Mouse (Mus musculus) heart, postnatal 14 days (tissue): ENCODE data around the gene Mocs1. TPM values are rescaled to one million over a fixed set of nuclear protein-coding genes. Genes with fewer than 3 reads are reported as not detected.

Source experiments
- DNase-seq, 2 experiments: peaks; one replicate each; pipeline ENCODE4 v3.0.0; 2021 to 2022
- intact Hi-C: fragments of 180-260 bp; cut with DNase I; formaldehyde crosslinking; loops from one replicate; pipeline ENCODE4 v1.15.1; 2025
- long read RNA-seq, 2 experiments: library from polyadenylated mRNA; stranded (forward); transcript quantifications; one replicate each; pipeline ENCODE4 v2.0.0; 2021
- total RNA-seq, 2 experiments: library from RNA; stranded (reverse); gene quantifications; 2 replicates each; pipeline ENCODE4 v1.2.3; 2021

Mocs1 gene
- 10 to 100 TPM; 21.8 to 25.1 TPM for total RNA-seq
- long read RNA-seq, experiment 1, partial matches to known transcripts, result 0 of 1 reads
- long read RNA-seq, experiment 1, other reads (novel, unspliced or antisense), result 1 of 1 reads
- long read RNA-seq, experiment 2, partial matches to known transcripts, result 1 of 3 reads
- long read RNA-seq, experiment 2, other reads (novel, unspliced or antisense), result 2 of 3 reads

DNA sequence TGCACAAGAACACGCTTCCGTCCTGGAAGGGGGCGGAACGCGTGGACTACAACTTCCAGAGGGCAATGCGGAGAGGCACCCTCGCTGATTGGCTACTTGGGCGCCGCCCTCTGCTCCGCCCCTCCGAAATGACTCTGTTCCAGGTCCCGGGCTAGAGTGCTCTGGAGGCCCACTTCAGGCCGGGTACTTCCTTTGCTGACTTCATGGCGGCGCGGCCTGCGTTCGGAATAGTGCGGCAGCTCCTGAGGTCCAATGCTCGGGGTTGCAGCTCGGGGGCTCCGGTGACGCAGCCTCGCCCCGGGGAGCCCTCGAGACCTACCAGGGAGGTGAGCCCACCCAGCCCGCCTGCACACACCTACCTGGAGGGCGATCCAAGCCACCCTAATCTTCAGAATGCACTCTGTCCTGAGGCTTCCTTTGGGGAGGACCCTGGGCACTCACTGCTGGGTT, at the start of gene Mocs1:
TSS of gene Mocs1 (plus strand) at position 124 of the 450 bp plus-strand sequence.
- DNase-seq, result peak; percentile 93 to 96
- intact Hi-C loops, result no loop called here

- intact Hi-C loops, result no loop called here
Observed at GRCm38 (mm10) chr17:49379645-49380044, 48.5 kb upstream of the Mocs1 start.

GRCm38 (mm10) chr17:49384217-49384943, 43.8 kb upstream of the Mocs1 start:
- intact Hi-C loops, result no loop called here
- no peak for DNase-seq

More at GRCm38 (mm10) chr17:49379645-49380044, 48.5 kb upstream of the Mocs1 start:
- DNase-seq, result no peak

DNA sequence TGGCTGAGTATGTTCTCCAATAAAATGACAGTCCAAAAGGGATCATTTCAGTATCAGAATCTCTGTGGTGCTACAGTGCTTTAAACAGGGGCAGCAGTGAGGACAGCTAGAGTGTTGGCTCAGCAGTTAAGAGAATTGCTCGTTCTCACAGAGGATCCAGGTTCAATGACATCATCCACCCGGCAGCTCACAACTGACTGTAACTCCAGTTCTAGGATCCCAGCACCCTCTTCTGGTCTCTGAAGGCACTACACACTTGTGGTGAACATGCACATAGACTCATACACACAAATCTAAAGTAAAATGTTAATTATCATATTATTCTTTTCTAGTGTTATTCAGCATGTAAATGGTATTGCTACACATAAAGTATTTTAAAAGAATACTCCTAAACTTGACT, 40.4 kb upstream of the Mocs1 start:
- no peak for DNase-seq
- intact Hi-C loops, result no loop called here

GRCm38 (mm10) chr17:49392751-49393150, 35.4 kb upstream of the Mocs1 start:
- intact Hi-C loops, result no loop called here

GRCm38 (mm10) chr17:49394836-49395235, 33.3 kb upstream of the Mocs1 start:
- intact Hi-C loops, result no loop called here
- peak in 1 of 2 experiments; percentile 3 for DNase-seq

More at GRCm38 (mm10) chr17:49392751-49393150, 35.4 kb upstream of the Mocs1 start:
- no peak for DNase-seq

DNA sequence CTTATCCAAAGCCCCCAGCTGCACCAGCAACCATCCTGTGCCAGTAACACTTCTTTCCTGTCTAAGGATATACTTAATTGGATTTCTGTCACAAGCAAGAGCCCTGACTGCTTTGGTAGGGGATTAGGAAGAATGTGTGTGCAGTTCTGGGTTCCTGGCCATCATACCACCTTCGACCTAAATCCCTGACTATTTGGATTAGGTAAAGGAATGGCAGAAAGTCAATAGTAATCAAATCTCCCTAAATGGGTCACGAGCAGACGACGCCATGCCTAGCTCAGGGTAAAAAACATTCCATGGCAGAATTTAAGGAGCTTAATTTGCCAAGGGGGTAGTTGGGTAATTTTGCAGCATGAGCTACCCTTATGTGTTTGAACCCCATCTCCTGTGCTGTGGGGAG, 28.6 kb upstream of the Mocs1 start:
- DNase-seq, result no peak
- intact Hi-C loops, result loop anchor here (1.0 to 10.0 kb wide), 4 partner anchors 133 to 935 kb away; no protein-coding TSS in a partner anchor

DNA sequence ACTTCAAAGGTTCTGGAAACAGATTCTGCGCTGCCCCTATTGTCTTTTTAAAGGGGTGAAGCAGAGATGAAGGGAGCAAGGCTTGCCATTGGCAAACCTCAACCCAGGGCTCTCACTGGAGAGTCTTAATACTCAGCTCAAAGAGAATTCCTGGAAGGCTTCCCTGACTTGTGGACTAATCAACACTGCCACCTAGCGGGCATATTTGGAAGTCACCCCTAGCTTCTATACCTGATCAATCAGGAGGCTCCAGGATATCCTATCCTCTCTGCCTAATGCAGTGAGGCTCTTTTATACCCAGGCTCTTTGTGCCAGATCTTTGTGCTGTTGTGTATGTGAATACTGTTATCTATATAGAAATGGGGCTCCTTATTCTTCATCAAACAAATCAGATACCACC, 28.0 kb upstream of the Mocs1 start:
- DNase-seq, result peak; percentile 71 to 82
- intact Hi-C loops, result loop anchor here (1.0 to 10.0 kb wide), 4 partner anchors 134 to 935 kb away; no protein-coding TSS in a partner anchor

- intact Hi-C loops, result loop anchor here (10.0 kb wide), 2 partner anchors 218 to 938 kb away; no protein-coding TSS in a partner anchor
- no peak for DNase-seq
Observed at GRCm38 (mm10) chr17:49403151-49403550, 25.0 kb upstream of the Mocs1 start.

DNA sequence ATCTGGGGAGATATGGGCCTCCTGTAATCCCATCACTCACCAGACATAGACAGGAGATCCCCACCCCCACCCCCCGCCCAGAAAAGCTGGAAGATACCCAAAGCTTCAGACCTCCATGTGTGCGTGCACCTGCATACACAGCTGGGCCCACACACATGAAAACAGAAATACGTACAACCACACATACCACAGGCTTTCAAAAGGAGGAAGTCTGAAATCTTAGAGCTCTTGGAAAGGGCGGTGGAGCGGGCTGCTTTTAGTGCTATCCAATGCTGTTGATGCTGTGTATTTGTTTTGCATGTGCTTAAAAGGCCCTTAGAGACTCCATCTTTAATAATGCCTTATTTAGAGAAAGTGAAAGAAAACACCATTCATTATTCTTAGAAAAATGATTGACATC, 22.2 kb upstream of the Mocs1 start:
- intact Hi-C loops, result loop anchor here (10.0 kb wide), 2 partner anchors 221 to 941 kb away; no protein-coding TSS in a partner anchor

GRCm38 (mm10) chr17:49412974-49413373, 15.2 kb upstream of the Mocs1 start:
- intact Hi-C loops, result no loop called here
- DNase-seq, result no peak

More for the DNA sequence above, 22.2 kb upstream of the Mocs1 start:
- DNase-seq, result no peak

DNA sequence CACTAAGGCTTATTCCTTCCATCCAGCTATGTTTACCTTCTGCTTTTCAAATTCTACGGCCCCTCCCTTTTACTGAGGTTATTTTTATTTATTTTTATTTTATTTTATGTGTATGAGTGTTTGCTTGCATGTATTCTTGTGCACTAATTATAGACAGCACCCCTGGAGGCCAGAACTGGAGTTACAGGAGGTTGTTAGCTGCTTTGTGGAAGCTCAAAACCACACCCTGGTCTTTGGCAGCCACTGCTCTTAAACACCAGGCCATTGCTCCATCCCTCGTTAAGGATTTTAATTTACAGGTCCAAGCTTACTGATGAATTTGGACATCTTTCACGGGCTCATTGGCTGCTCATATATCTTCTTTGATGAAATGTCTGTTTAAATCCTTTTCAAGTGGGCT, 14.6 kb upstream of the Mocs1 start:
- intact Hi-C loops, result no loop called here
- DNase-seq, result no peak

DNA sequence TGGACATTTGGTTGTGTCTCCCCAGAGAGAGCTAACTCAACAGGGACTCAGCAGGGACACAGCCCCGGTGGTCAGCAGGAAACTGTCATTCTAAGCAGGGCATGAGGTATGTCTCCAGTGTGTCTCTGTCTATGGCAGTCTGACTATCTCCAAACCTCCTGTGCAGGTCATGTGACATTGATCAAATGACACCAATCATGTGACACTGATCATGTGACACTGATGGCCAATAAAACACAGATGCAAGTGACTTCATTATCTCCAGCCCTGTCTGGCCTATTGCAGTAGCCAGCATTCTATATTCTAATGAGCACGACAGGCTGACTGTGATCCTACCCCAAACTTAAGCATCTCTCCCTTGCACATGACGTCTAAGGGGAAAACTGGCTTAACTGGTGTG, 11.9 kb upstream of the Mocs1 start:
- intact Hi-C loops, result no loop called here
- DNase-seq, result no peak

DNA sequence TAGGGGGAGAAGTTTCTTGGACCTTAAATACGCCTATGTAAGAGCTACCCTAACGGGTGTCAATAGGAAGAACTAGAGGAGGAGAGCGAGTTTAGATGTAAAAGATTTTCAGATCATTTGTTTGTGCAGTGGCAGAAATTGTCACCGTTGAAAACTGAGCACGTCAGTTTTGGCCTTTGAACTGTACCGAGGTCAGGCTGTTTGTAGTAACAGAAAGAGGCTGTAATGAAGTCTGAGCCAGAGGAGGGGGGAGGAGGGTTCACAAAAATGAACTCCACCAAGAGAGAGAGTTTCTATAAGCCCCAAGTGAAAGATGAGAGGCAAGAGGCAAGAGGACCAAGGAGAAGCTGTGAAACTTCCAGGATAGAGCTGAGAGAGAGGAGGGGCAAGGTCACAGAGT, 8.3 kb upstream of the Mocs1 start:
- intact Hi-C loops, result no loop called here
- no peak for DNase-seq

GRCm38 (mm10) chr17:49422286-49423066, 5.7 kb upstream of the Mocs1 start:
- intact Hi-C loops, result no loop called here
- DNase-seq, result no peak

GRCm38 (mm10) chr17:49423067-49423325, 5.2 kb upstream of the Mocs1 start:
- intact Hi-C loops, result no loop called here
- DNase-seq, result no peak

DNA sequence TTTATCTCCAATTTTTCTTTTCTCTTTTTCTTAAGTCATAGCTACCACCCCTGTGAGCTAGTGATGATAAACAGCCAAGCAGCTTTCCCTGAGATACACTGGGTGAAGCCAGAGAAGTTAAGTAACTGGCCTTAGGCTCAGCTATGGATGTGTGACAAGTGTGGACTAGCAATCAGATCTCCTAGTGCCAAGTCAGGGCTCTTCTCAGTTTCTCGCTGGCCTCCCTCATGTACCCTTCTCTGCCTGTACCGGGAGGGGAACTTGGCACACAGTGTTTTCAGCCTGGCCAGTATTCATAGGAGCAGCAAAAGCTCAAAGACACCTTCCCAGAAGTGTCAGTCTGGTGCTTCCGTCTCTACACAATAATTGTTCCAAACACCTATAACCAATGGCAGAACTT, 4.3 kb upstream of the Mocs1 start:
- no peak for DNase-seq
- intact Hi-C loops, result no loop called here

DNA sequence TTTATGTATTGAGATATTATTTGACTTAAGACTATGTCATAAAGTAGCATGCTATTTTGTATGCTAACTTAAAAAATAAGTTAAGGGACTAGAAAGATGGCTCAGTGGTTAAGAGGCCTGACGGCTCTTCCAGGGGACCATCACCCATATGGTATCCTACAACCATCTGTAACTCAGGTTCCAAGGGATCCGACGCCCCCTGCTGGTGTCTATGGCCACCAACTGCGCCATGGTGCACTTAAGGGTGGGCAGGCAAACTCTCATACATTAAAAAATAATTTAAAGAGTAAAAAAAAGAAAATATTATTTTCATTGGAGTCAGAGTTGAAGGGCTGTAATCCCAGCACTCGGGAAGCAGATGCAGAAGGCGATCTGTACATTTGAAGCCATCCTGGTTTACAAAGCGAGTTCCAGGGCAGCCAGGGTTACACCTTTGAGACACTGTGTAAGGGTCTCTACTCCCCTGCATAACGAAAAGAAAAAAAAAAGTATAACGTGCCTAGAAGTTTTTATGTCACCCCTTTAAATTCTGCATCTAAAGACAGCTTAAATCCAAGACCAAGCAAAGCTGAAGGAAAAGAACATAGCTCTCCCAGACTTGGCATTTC, 427 bp upstream of the Mocs1 start:
- DNase-seq, result no peak
- intact Hi-C loops, result no loop called here

- intact Hi-C loops, result no loop called here
- peak; percentile 22 to 25 for DNase-seq
Observed at GRCm38 (mm10) chr17:49428751-49429415, 721 bp downstream of the Mocs1 start.

DNA sequence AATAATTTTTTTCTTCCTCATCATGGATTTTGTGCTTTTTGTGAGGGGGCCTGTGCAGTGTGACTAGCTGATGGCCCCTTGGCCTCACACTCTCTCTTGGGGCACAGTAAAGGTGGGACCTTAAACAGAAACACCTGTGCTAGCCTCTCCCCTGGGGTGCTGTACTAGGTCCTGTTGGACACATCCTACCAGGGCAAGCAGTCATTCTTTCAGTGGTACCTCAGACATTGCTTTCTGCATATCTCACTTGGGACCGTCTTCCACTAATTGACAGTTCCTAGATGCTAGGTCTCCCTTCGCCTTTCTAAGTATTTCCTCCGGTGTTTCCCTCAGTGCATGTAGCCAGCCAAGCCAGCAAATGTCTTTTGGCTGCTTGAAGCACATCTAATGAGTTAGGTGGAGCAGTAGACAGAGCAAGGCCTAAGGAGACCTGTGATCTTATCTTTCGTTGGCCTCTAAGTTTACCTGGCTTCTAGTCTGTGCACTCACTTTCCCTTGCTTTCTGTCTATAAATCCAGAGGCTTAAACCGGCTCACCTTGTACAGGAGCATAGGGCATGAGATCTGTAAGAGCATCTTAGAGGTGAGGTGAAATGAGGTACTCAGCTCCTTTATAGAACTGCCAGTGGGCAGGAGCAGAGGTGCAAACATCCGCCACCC, 1.4 kb downstream of the Mocs1 start:
- intact Hi-C loops, result no loop called here
- DNase-seq, result no peak
